Mouse (Mus musculus) embryonic facial prominence, embryonic 14.5 days (tissue): ENCODE data around the gene Clptm1. TPM values are rescaled to one million over a fixed set of nuclear protein-coding genes. Genes with fewer than 3 reads are reported as not detected.

Experiments used
- polyA plus RNA-seq: library from polyadenylated mRNA; unstranded; fragments of >200 nt; fragmentation: Nextera tagmentation; extraction: Ambion mirVana; gene quantifications from 2 replicates; pipeline ENCODE4 v1.2.1, GENCODE M21; 2014

Clptm1 gene
- polyA plus RNA-seq, 1 experiment from 2014 or later: 77.9 TPM

Other genes with a start within 250 kb of the Clptm1 start
- gene Mark4, start 206.2 kb downstream of the Clptm1 start, polyA plus RNA-seq: 10.5 and 10.9 TPM in 2 replicates
- 1.4 and 1.7 TPM in 2 replicates for gene Exoc3l2, start 201.7 kb downstream of the Clptm1 start, polyA plus RNA-seq
- gene Bloc1s3, start 156.7 kb downstream of the Clptm1 start, polyA plus RNA-seq: 0.74 and 0.93 TPM in 2 replicates
- 61.8 and 67.3 TPM in 2 replicates for gene Trappc6a, start 156.6 kb downstream of the Clptm1 start, polyA plus RNA-seq
- gene Nkpd1, start 147.2 kb downstream of the Clptm1 start, polyA plus RNA-seq: 0.14 and 0.42 TPM in 2 replicates
- gene Ppp1r37, start 102.0 kb downstream of the Clptm1 start, polyA plus RNA-seq: 4.9 and 5.7 TPM in 2 replicates
- gene Zfp296, start 87.7 kb downstream of the Clptm1 start, polyA plus RNA-seq: 0.48 and 1.2 TPM in 2 replicates
- gene Gemin7, start 87.4 kb downstream of the Clptm1 start, polyA plus RNA-seq: 142 and 151 TPM in 2 replicates
- 36.0 and 47.5 TPM in 2 replicates for gene Clasrp, start 60.5 kb downstream of the Clptm1 start, polyA plus RNA-seq
- 9.9 and 11.5 TPM in 2 replicates for gene Relb, start 35.6 kb downstream of the Clptm1 start, polyA plus RNA-seq
- gene Apoc2, start 12.9 kb upstream of the Clptm1 start, polyA plus RNA-seq: 0.78 and 0.80 TPM in 2 replicates
- not detected in 2 replicates for gene Gm44805, start 16.4 kb upstream of the Clptm1 start, polyA plus RNA-seq
- not detected in 2 replicates for gene Apoc4, start 16.4 kb upstream of the Clptm1 start, polyA plus RNA-seq
- gene Apoc1, start 27.6 kb upstream of the Clptm1 start, polyA plus RNA-seq: 16.1 and 19.0 TPM in 2 replicates
- gene Apoe, start 34.2 kb upstream of the Clptm1 start, polyA plus RNA-seq: 482 and 510 TPM in 2 replicates
- gene Tomm40, start 50.4 kb upstream of the Clptm1 start, polyA plus RNA-seq: 114 and 125 TPM in 2 replicates
- gene Nectin2, start 85.5 kb upstream of the Clptm1 start, polyA plus RNA-seq: 55.2 and 62.0 TPM in 2 replicates
- 101 and 114 TPM in 2 replicates for gene Bcam, start 106.0 kb upstream of the Clptm1 start, polyA plus RNA-seq
- gene Cblc, start 131.8 kb upstream of the Clptm1 start, polyA plus RNA-seq: 4.7 TPM in 2 replicates
- gene Bcl3, start 157.7 kb upstream of the Clptm1 start, polyA plus RNA-seq: 4.3 and 4.6 TPM in 2 replicates
- 0.69 and 0.75 TPM in 2 replicates for gene Gm19345, start 187.0 kb upstream of the Clptm1 start, polyA plus RNA-seq
- gene Ceacam16, start 196.3 kb upstream of the Clptm1 start, polyA plus RNA-seq: not detected in 2 replicates
- 1.2 TPM in 2 replicates for gene Ceacam19, start 222.9 kb upstream of the Clptm1 start, polyA plus RNA-seq